Mouse (Mus musculus): ENCODE measurements around the gene Vmn1r58. TPM values are rescaled to one million over a fixed set of nuclear protein-coding genes. Genes with fewer than 3 reads are reported as not detected.

The Vmn1r58 gene
- total RNA-seq (2023), result not detected

DNA sequence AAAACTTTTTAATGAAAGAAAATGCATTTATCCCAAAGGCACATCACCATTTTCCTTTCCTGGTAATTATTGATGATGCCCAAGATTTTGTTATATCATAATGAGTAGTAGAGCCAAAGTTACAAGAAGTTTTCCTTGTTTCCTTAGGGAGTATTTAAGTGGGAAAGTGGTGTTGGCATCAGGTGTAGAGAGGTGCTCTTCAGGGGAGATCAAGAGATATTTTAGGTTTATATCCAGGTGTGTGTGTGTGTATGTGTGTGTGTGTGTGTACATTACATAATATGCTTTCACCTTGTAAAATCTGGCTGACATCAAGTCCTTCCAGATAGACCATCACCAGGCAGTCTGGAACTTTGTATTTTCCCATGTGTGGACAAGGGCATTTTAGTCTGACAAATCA is at the start of gene Vmn1r58:
Vmn1r58 (minus strand) TSS at position 101 of the 400 bp plus-strand sequence.

DNA sequence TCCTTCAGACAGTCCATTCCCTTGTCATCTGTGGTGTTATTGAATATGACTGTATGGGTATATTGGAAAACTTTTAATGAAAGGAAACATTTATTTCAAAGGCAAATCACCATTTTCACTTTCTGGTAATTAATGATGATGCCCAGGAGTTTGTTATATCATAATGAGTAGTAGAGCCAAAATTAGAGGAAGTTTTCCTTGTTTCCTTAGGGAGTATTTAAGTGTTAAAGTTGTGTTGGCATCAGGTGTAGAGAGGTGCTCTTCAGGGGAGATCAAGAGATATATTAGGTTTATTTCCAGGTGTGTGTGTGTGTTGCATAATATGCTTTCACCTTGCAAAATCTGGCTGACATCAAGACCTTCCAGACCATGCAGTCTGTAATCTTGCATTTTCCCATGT is 43.5 kb upstream of the Vmn1r58 start, which contains the start of gene Vmn1r59:
Vmn1r59 (minus strand) TSS at position 101 of the 400 bp plus-strand sequence.

Other genes with a start within 250 kb of the Vmn1r58 start
- gene Vmn1r56, start 216.6 kb downstream of the Vmn1r58 start, total RNA-seq (2023), result not detected
- gene Vmn1r57, start 194.9 kb downstream of the Vmn1r58 start, total RNA-seq (2023), result not detected
- gene Gm5065, start 62.9 kb downstream of the Vmn1r58 start, total RNA-seq (2023), result not detected
- gene Nlrp2, start 62.4 kb downstream of the Vmn1r58 start, total RNA-seq (2023), result not detected
- gene Vmn1r59, start 43.4 kb upstream of the Vmn1r58 start, total RNA-seq (2023), result not detected
- not detected for gene Vmn2r28, start 80.6 kb upstream of the Vmn1r58 start, total RNA-seq (2023)
- not detected for gene Vmn1r60, start 133.9 kb upstream of the Vmn1r58 start, total RNA-seq (2023)
- not detected for gene Vmn1r61, start 199.9 kb upstream of the Vmn1r58 start, total RNA-seq (2023)